19 mouse cellular contexts compared by ENCODE assay signal in genomic region chr11:102016136-102016535, GRCm38 (mm10). TPM values are rescaled to one million over a fixed set of nuclear protein-coding genes. Genes with fewer than 3 reads are reported as not detected.
A peak's percentile ranks its signal among the peaks of the same experiment; 100 is the strongest.
DNase-seq lines count a peak whose midpoint lies in the region; ATAC-seq lines count a peak whose summit lies in the region.
"Had no signal": no experiment of that assay in that cellular context is flagged by ENCODE, and none has a peak within 500 bp of the region (broad histone marks: within the 10 kb centered on the region; RNA-seq: fewer than 3 reads in every experiment).

No protein-coding gene starts in this region.

- H3K9me3 ChIP-seq in heart, embryonic 14.5 days (ENCODE audit: control insufficient read depth, low read length) = no peaks in the 10 kb centered on the region
- H3K9me3 ChIP-seq: forebrain, embryonic 13.5 days; limb, embryonic 10.5 days; neural tube, embryonic 15.5 days had no signal

- peak; percentile 51 for DNase-seq in adrenal gland, postnatal 10 days
- no peak for DNase-seq in adrenal gland, adult (ENCODE audit: inconsistent age in 2 of 2, low spot score in 1 of 2)
- DNase-seq in heart, adult 18-20 months = peak; percentile 71 to 72
- no peak for DNase-seq in heart, postnatal 25 days (ENCODE audit: low spot score)
- DNase-seq in brain, adult 2 months (ENCODE audit: low read depth, low spot score) = peak; percentile 78
- DNase-seq in MN1 (ENCODE audit: low spot score) = no peak
- DNase-seq: adrenal gland, adult 8-10 months; layer of hippocampus, adult 9-11 months; liver, postnatal 0 days; right cerebral cortex, adult 18-20 months had no signal

- H3K4me2 ChIP-seq in heart, embryonic 14.5 days (ENCODE audit: low read length) = no peak overlapping the region
- H3K4me2 ChIP-seq: forebrain, embryonic 13.5 days; neural tube, embryonic 15.5 days had no signal

- no peak overlapping the region for H3K9ac ChIP-seq in heart, embryonic 14.5 days (ENCODE audit: low read length)
- H3K9ac ChIP-seq: forebrain, embryonic 13.5 days; liver, postnatal 0 days; neural tube, embryonic 15.5 days had no signal

- no peaks in the 10 kb centered on the region for H3K27me3 ChIP-seq in heart, embryonic 14.5 days (ENCODE audit: control insufficient read depth, insufficient read depth, low read length)
- H3K27me3 ChIP-seq: forebrain, embryonic 13.5 days; neural tube, embryonic 15.5 days had no signal

- intact Hi-C loops in heart, postnatal 25 days (cut with DNase I) = no loop called here

- no peak for ATAC-seq in heart, embryonic 14.5 days (ENCODE audit: insufficient number of reproducible peaks, insufficient read depth, low FRiP score, low read depth)
- ATAC-seq in megakaryocyte progenitor cell, adult 5-6 weeks (replicated peaks; ENCODE audit: poor library complexity) = no peak
- ATAC-seq: forebrain, embryonic 13.5 days had no signal

- no peaks in the 10 kb centered on the region for H3K36me3 ChIP-seq in heart, embryonic 14.5 days (ENCODE audit: control insufficient read depth, insufficient read depth, low read length)

- H3K4me1 ChIP-seq in heart, embryonic 14.5 days (ENCODE audit: control insufficient read depth in 2 of 2, insufficient read depth in 2 of 2, low read length in 2 of 2) = peaks cover 0 to 6% of the 10 kb centered on the region in 2 experiments; a peak in 1 of 4 replicates

- 91% methylated on average over 1 of the region's 1 CpGs for WGBS in heart, embryonic 14.5 days

- H3K4me3 ChIP-seq in heart, embryonic 14.5 days (ENCODE audit: control insufficient read depth in 1 of 2, insufficient read depth in 1 of 2, low read depth in 1 of 2, low read length in 2 of 2) = no peak overlapping the region
- H3K4me3 ChIP-seq: forebrain, embryonic 13.5 days; limb, embryonic 10.5 days; neural tube, embryonic 15.5 days had no signal

- H3K27ac ChIP-seq in heart, embryonic 14.5 days (replicated peaks in 1 of 2; ENCODE audit: control insufficient read depth in 1 of 2, insufficient read depth in 1 of 2, low read depth in 2 of 2, low read length in 2 of 2) = peak overlapping the region; percentile 12 to 17; a peak in 2 of 4 replicates
- H3K27ac ChIP-seq: forebrain, embryonic 13.5 days; neural tube, embryonic 15.5 days had no signal

RNA-seq across cellular contexts. Expression of gene Mpp3, which starts 12.1 kb away (rescaled TPM):
- 10 to 100 TPM; 11.8 to 16.0 TPM for total RNA-seq in adrenal gland, postnatal 10 days (2021)
- total RNA-seq in heart, adult 18-20 months (2021) = 1 to 10 TPM; 1.4 to 1.5 TPM
- 1 to 10 TPM; 1.9 to 2.1 TPM for total RNA-seq in heart, postnatal 25 days (2021)
- 2.9 and 3.3 TPM in 2 replicates for polyA plus RNA-seq in heart, embryonic 14.5 days (2014; fragmentation: Nextera tagmentation; extraction: Ambion mirVana)
- not detected in 2 replicates for total RNA-seq in megakaryocyte progenitor cell, adult 5-6 weeks (2015)
- total RNA-seq in megakaryocyte progenitor cell, adult 5-6 weeks (2017) = not detected in 2 replicates

RNA-seq across cellular contexts. Expression of gene Cd300lg, which starts 25.2 kb away (rescaled TPM):
- 10 to 100 TPM; 44.1 to 53.0 TPM for total RNA-seq in adrenal gland, postnatal 10 days (2021)
- 10 to 100 TPM; 49.0 to 52.9 TPM for total RNA-seq in heart, adult 18-20 months (2021)
- 10 to 100 TPM; 50.1 to 62.2 TPM for total RNA-seq in heart, postnatal 25 days (2021)
- polyA plus RNA-seq in heart, embryonic 14.5 days (2014; fragmentation: Nextera tagmentation; extraction: Ambion mirVana) = 4.2 and 4.8 TPM in 2 replicates
- 0.66 and 1.3 TPM in 2 replicates for total RNA-seq in megakaryocyte progenitor cell, adult 5-6 weeks (2015)
- total RNA-seq in megakaryocyte progenitor cell, adult 5-6 weeks (2017) = 0.71 and 1.1 TPM in 2 replicates

RNA-seq across cellular contexts. Expression of gene Dusp3, which starts 29.3 kb away (rescaled TPM):
- total RNA-seq in adrenal gland, postnatal 10 days (2021) = 10 to 100 TPM; 93.3 to 96.3 TPM
- 100 to 1,000 TPM; 107 to 117 TPM for total RNA-seq in heart, adult 18-20 months (2021)
- total RNA-seq in heart, postnatal 25 days (2021) = 100 to 1,000 TPM; 115 to 122 TPM
- 56.4 and 58.9 TPM in 2 replicates for polyA plus RNA-seq in heart, embryonic 14.5 days (2014; fragmentation: Nextera tagmentation; extraction: Ambion mirVana)
- total RNA-seq in megakaryocyte progenitor cell, adult 5-6 weeks (2015) = 3.4 and 4.7 TPM in 2 replicates
- total RNA-seq in megakaryocyte progenitor cell, adult 5-6 weeks (2017) = 1.4 and 4.1 TPM in 2 replicates

RNA-seq across cellular contexts. Expression of gene Cfap97d1, which starts 32.1 kb away (rescaled TPM):
- not detected for total RNA-seq in adrenal gland, postnatal 10 days (2021)
- not detected for total RNA-seq in heart, adult 18-20 months (2021)
- not detected for total RNA-seq in heart, postnatal 25 days (2021)
- not detected in 2 replicates for polyA plus RNA-seq in heart, embryonic 14.5 days (2014; fragmentation: Nextera tagmentation; extraction: Ambion mirVana)
- total RNA-seq in megakaryocyte progenitor cell, adult 5-6 weeks (2015) = not detected in 2 replicates
- total RNA-seq in megakaryocyte progenitor cell, adult 5-6 weeks (2017) = not detected in 2 replicates
- total RNA-seq: adrenal gland, adult 8-10 months; gastrocnemius, adult 8-10 months had no signal
- polyA plus RNA-seq: embryonic facial prominence, embryonic 14.5 days; forebrain, embryonic 13.5 days; intestine, embryonic 14.5 days; limb, embryonic 10.5 days; liver, postnatal 0 days; neural tube, embryonic 15.5 days; thymus, postnatal 0 days had no signal

RNA-seq across cellular contexts. Expression of gene Sost, which starts 49.3 kb away (rescaled TPM):
- 1 to 10 TPM in 1 of 2 experiments, not detected in 1; 3.0 TPM for total RNA-seq in adrenal gland, postnatal 10 days (2021)
- 1 to 10 TPM; 1.9 to 2.0 TPM for total RNA-seq in heart, adult 18-20 months (2021)
- total RNA-seq in heart, postnatal 25 days (2021) = 1 to 10 TPM; 1.5 to 1.6 TPM
- 0.12 and 0.55 TPM in 2 replicates for polyA plus RNA-seq in heart, embryonic 14.5 days (2014; fragmentation: Nextera tagmentation; extraction: Ambion mirVana)
- total RNA-seq in megakaryocyte progenitor cell, adult 5-6 weeks (2015) = not detected in 2 replicates
- not detected in 2 replicates for total RNA-seq in megakaryocyte progenitor cell, adult 5-6 weeks (2017)
- total RNA-seq: adrenal gland, adult 8-10 months; gastrocnemius, adult 8-10 months had no signal
- polyA plus RNA-seq: embryonic facial prominence, embryonic 14.5 days; forebrain, embryonic 13.5 days; intestine, embryonic 14.5 days; liver, postnatal 0 days had no signal

Comparison
In these comparisons a context has a peak if more than half of its experiments do, and no peak if none do; other contexts are left out.
1. DNase-seq: peak in adrenal gland, postnatal 10 days (single experiment), heart, adult 18-20 months (2 of 2) and brain, adult 2 months (single experiment); none in adrenal gland, adult (0 of 2), heart, postnatal 25 days (single experiment) and MN1 (single experiment).
2. RNA of gene Mpp3, which starts 12.1 kb away (total RNA-seq): 11.8 to 16.0 TPM in adrenal gland, postnatal 10 days; 1.9 to 2.1 TPM in heart, postnatal 25 days, 1.4 to 1.5 TPM in heart, adult 18-20 months and not detected in megakaryocyte progenitor cell, adult 5-6 weeks; every median in the first group is over 4 times any median in the second.
3. RNA of gene Cd300lg, which starts 25.2 kb away (total RNA-seq): 50.1 to 62.2 TPM in heart, postnatal 25 days, 44.1 to 53.0 TPM in adrenal gland, postnatal 10 days and 49.0 to 52.9 TPM in heart, adult 18-20 months; 0.66 to 1.3 TPM in megakaryocyte progenitor cell, adult 5-6 weeks; every median in the first group is over 10 times any median in the second.
4. RNA of gene Dusp3, which starts 29.3 kb away (total RNA-seq): 115 to 122 TPM in heart, postnatal 25 days, 107 to 117 TPM in heart, adult 18-20 months and 93.3 to 96.3 TPM in adrenal gland, postnatal 10 days; 1.4 to 4.7 TPM in megakaryocyte progenitor cell, adult 5-6 weeks; every median in the first group is over 10 times any median in the second.